Mouse (Mus musculus) CD8-positive naive resting alpha-beta T cell, adult 2 months (primary cell): Measurements from ENCODE around the gene Gm10382.
A peak's percentile ranks its signal among the peaks of the same experiment; 100 is the strongest.

Source experiments
- DNase-seq, 2 experiments: peaks; one replicate each; pipeline ENCODE4 v3.0.0; 2022; ENCODE audit warnings: low read depth in 2 of 2, low spot score in 2 of 2

Gene Gm10382

GRCm38 (mm10) chr5:125392618-125392976 lies 3.5 kb downstream of the Gm10382 start:
- no peak for DNase-seq

- peak; percentile 83 to 93 for DNase-seq
These were observed 4.0 kb downstream of the Gm10382 start for GRCm38 (mm10) chr5:125392977-125393621.

- peak in 1 of 2 experiments; percentile 67 for DNase-seq
These were observed 4.8 kb downstream of the Gm10382 start for GRCm38 (mm10) chr5:125393622-125394603.

- DNase-seq, result no peak
These were observed 5.9 kb downstream of the Gm10382 start for GRCm38 (mm10) chr5:125395008-125395407.

GRCm38 (mm10) chr5:125400903-125401302 lies 11.8 kb downstream of the Gm10382 start:
- no peak for DNase-seq

GRCm38 (mm10) chr5:125402476-125402875 lies 13.4 kb downstream of the Gm10382 start:
- DNase-seq, result no peak

GRCm38 (mm10) chr5:125402991-125403390 lies 13.9 kb downstream of the Gm10382 start:
- DNase-seq, result no peak

GRCm38 (mm10) chr5:125403481-125404465 lies 14.7 kb downstream of the Gm10382 start:
- DNase-seq, result peak; percentile 55 to 60

- no peak for DNase-seq
These were observed 15.4 kb downstream of the Gm10382 start for GRCm38 (mm10) chr5:125404536-125404902.

GRCm38 (mm10) chr5:125404903-125405545 lies 15.9 kb downstream of the Gm10382 start:
- no peak for DNase-seq

GRCm38 (mm10) chr5:125405546-125406248 lies 16.6 kb downstream of the Gm10382 start:
- peak; percentile 91 to 93 for DNase-seq

- peak; percentile 68 to 69 for DNase-seq
These were observed 17.3 kb downstream of the Gm10382 start for GRCm38 (mm10) chr5:125406322-125407016.

- no peak for DNase-seq
These were observed 18.1 kb downstream of the Gm10382 start for GRCm38 (mm10) chr5:125407020-125407830.

- no peak for DNase-seq
These were observed 18.9 kb downstream of the Gm10382 start for GRCm38 (mm10) chr5:125407910-125408575.

- peak; percentile 74 to 77 for DNase-seq
These were observed 19.7 kb downstream of the Gm10382 start for GRCm38 (mm10) chr5:125408842-125409241.

- DNase-seq, result no peak
These were observed 20.4 kb downstream of the Gm10382 start for GRCm38 (mm10) chr5:125409348-125410090.

GRCm38 (mm10) chr5:125411972-125412530 lies 22.9 kb downstream of the Gm10382 start:
- DNase-seq, result peak; percentile 62 to 81
